Mouse (Mus musculus) lung, embryonic 14.5 days (tissue): ENCODE measurements around the gene Tal1. TPM values are rescaled to one million over a fixed set of nuclear protein-coding genes. Genes with fewer than 3 reads are reported as not detected.
A peak's percentile ranks its signal among the peaks of the same experiment; 100 is the strongest.

ENCODE experiments used
- ATAC-seq: fragments of 200-750 bp; cut with Nextera tagmentation; 2 replicates; pipeline ENCODE4 v1.8.0; 2017; ENCODE audit warnings: mild to moderate bottlenecking, moderate TSS enrichment, moderate library complexity; ENCODE audit not compliant: insufficient read depth
- DNase-seq: peaks from one replicate; pipeline ENCODE4 v3.0.0-alpha.2; 2015
- H3K27ac ChIP-seq: fragments of 300-500 bp; sonication (generic); 2 replicates; pipeline ENCODE4 v1.5.1; 2014; ENCODE audit warnings: low read depth, mild to moderate bottlenecking, moderate library complexity
- H3K27me3 ChIP-seq: fragments of 300-500 bp; sonication (generic); 2 replicates; pipeline ENCODE4 v1.6.1; 2014; ENCODE audit warnings: low read length, control low read depth; ENCODE audit not compliant: insufficient read depth
- H3K36me3 ChIP-seq: fragments of 300-500 bp; sonication (generic); 2 replicates; pipeline ENCODE4 v1.6.1; 2014; ENCODE audit warnings: control low read depth; ENCODE audit not compliant: insufficient read depth
- H3K4me1 ChIP-seq: fragments of 300-500 bp; sonication (generic); 2 replicates; pipeline ENCODE4 v1.6.1; 2014; ENCODE audit warnings: antibody characterized with exemption, control low read depth; ENCODE audit not compliant: insufficient read depth
- H3K4me2 ChIP-seq: fragments of 300-500 bp; sonication (generic); 2 replicates; pipeline ENCODE4 v1.6.1; 2014; ENCODE audit warnings: mild to moderate bottlenecking
- H3K4me3 ChIP-seq: fragments of 300-500 bp; sonication (generic); 2 replicates; pipeline ENCODE4 v1.5.1; 2014; ENCODE audit warnings: low read depth, low read length
- H3K9ac ChIP-seq: fragments of 300-500 bp; sonication (generic); 2 replicates; pipeline ENCODE4 v1.6.1; 2014
- H3K9me3 ChIP-seq: fragments of 300-500 bp; sonication (generic); 2 replicates; pipeline ENCODE4 v1.6.1; 2016; ENCODE audit warnings: low read depth, low read length, control low read depth
- CTCF ChIP-seq: IDR thresholded peaks from 2 replicates; pipeline ENCODE4 v1.5.1; 2016; ENCODE audit warnings: antibody characterized with exemption, low read depth
- WGBS: fragments of 180-500 bp; shearing (Covaris S2); extraction: QIAGEN DNeasy Blood & Tissue Kit; methylation state at CpG from one replicate; pipeline ENCODE4 v1.1.7; 2014; 5-methylcytosine and 5-hydroxymethylcytosine counted together
- polyA plus RNA-seq: library from polyadenylated mRNA; unstranded; fragments of >200 nt; fragmentation: Nextera tagmentation; extraction: Ambion mirVana; gene quantifications from 2 replicates; pipeline ENCODE4 v1.2.1, GENCODE M21; 2014

Tal1 gene
- polyA plus RNA-seq, 1 experiment from 2014 or later = 3.4 TPM

- peaks cover 12% of the 10 kb centered on the region; the same call in 1 of the 2 replicates for H3K27me3 ChIP-seq
- no peaks in the 10 kb centered on the region for H3K9me3 ChIP-seq
- H3K27ac ChIP-seq = no peak overlapping the region
- H3K9ac ChIP-seq = no peak overlapping the region
- ATAC-seq (no peak), DNase-seq (no peak)
- no peak overlapping the region for H3K4me2 ChIP-seq
- 74% methylated on average over 3 of the region's 3 CpGs for WGBS
- H3K36me3 ChIP-seq = no peaks in the 10 kb centered on the region
- H3K4me1 ChIP-seq = peaks cover 6% of the 10 kb centered on the region
- no peak for TF ChIP-seq CTCF
- H3K4me3 ChIP-seq = no peak overlapping the region
Measured at GRCm38 (mm10) chr4:115091806-115092205, 35.6 kb downstream of the Tal1 start.

- Histone ChIP-seq H3K27ac (no peak overlapping the region), H3K9ac (no peak overlapping the region), H3K36me3 (no peaks in the 10 kb centered on the region), H3K27me3 (peaks cover 12% of the 10 kb centered on the region; the same call in 1 of the 2 replicates), H3K4me3 (no peak overlapping the region), H3K4me1 (peaks cover 8% of the 10 kb centered on the region), H3K9me3 (no peaks in the 10 kb centered on the region), H3K4me2 (no peak overlapping the region)
- ATAC-seq (no peak), DNase-seq (no peak)
- 83% methylated on average over 4 of the region's 4 CpGs for whole genome bisulfite sequencing
- TF ChIP-seq CTCF = no peak
Measured at GRCm38 (mm10) chr4:115093331-115093864, 37.2 kb downstream of the Tal1 start.

GRCm38 (mm10) chr4:115094056-115094455 lies 37.8 kb downstream of the Tal1 start:
- Histone ChIP-seq H3K27me3 (peaks cover 12% of the 10 kb centered on the region; the same call in 1 of the 2 replicates), H3K27ac (no peak overlapping the region)
- 65% methylated on average over 2 of the region's 2 CpGs for WGBS

GRCm38 (mm10) chr4:115095671-115096434 lies 39.6 kb downstream of the Tal1 start:
- H3K4me2 ChIP-seq = peak overlapping the region; percentile 75
- H3K36me3 ChIP-seq = no peaks in the 10 kb centered on the region
- H3K27me3 ChIP-seq = peaks cover 12% of the 10 kb centered on the region; the same call in 1 of the 2 replicates
- H3K27ac ChIP-seq = peak overlapping the region; percentile 73
- peak overlapping the region; percentile 32 for H3K4me3 ChIP-seq
- no peaks in the 10 kb centered on the region for H3K9me3 ChIP-seq
- DNase-seq (peak; percentile 60), ATAC-seq (peak; percentile 78)
- H3K9ac ChIP-seq = peak overlapping the region; percentile 42; the same call in 1 of the 2 replicates
- H3K4me1 ChIP-seq = peaks cover 6% of the 10 kb centered on the region
- TF ChIP-seq CTCF = no peak
- WGBS = under 1% methylated on average over 28 of the region's 31 CpGs

More at GRCm38 (mm10) chr4:115094056-115094455, 37.8 kb downstream of the Tal1 start:
- DNase-seq (no peak), ATAC-seq (no peak)
- no peak overlapping the region for H3K4me3 ChIP-seq
- H3K9me3 ChIP-seq = no peaks in the 10 kb centered on the region
- no peaks in the 10 kb centered on the region for H3K36me3 ChIP-seq
- peaks cover 6% of the 10 kb centered on the region for H3K4me1 ChIP-seq
- no peak overlapping the region for H3K9ac ChIP-seq
- no peak overlapping the region for H3K4me2 ChIP-seq
- TF ChIP-seq CTCF = no peak

- Histone ChIP-seq H3K36me3 (no peaks in the 10 kb centered on the region), H3K27me3 (peaks cover 12% of the 10 kb centered on the region; the same call in 1 of the 2 replicates), H3K4me2 (peak overlapping the region; percentile 75), H3K4me3 (peak overlapping the region; percentile 32), H3K4me1 (peaks cover 6% of the 10 kb centered on the region), H3K9me3 (no peaks in the 10 kb centered on the region), H3K27ac (peak overlapping the region; percentile 73), H3K9ac (no peak overlapping the region)
- no peak for TF ChIP-seq CTCF
- ATAC-seq = peak; percentile 32; the same call in 1 of the 2 replicates
- 7% methylated on average over 11 of the region's 11 CpGs for WGBS
- DNase-seq = peak; percentile 19
Measured at GRCm38 (mm10) chr4:115096435-115097145, 40.4 kb downstream of the Tal1 start.

GRCm38 (mm10) chr4:115097146-115097496 lies 40.9 kb downstream of the Tal1 start:
- no peaks in the 10 kb centered on the region for H3K9me3 ChIP-seq
- peaks cover 12% of the 10 kb centered on the region; the same call in 1 of the 2 replicates for H3K27me3 ChIP-seq
- ATAC-seq (no peak), DNase-seq (peak; percentile 73)
- H3K27ac ChIP-seq = no peak overlapping the region
- peaks cover 6% of the 10 kb centered on the region for H3K4me1 ChIP-seq
- peak; percentile 66 for TF ChIP-seq CTCF
- H3K4me2 ChIP-seq = peak overlapping the region; percentile 75
- WGBS = under 1% methylated on average over 6 of the region's 6 CpGs
- peak overlapping the region; percentile 8; the same call in 1 of the 2 replicates for H3K4me3 ChIP-seq
- H3K9ac ChIP-seq = no peak overlapping the region
- H3K36me3 ChIP-seq = no peaks in the 10 kb centered on the region
